Mouse (Mus musculus): ENCODE measurements around the gene Kcnj15. TPM values are rescaled to one million over a fixed set of nuclear protein-coding genes. Genes with fewer than 3 reads are reported as not detected.

The Kcnj15 gene
- polyA plus RNA-seq, 1 experiment from 2014 or later = 6.1 TPM

GRCm38 (mm10) chr16:95221051-95221450 lies 36.3 kb upstream of the Kcnj15 start:
- Histone ChIP-seq H3K9me3 (replicated peaks; ENCODE audit: control insufficient read depth, low read length) (no peaks in the 10 kb centered on the region), H3K4me1 (ENCODE audit: control insufficient read depth, insufficient read depth, low read length) (peaks cover 8% of the 10 kb centered on the region), H3K9ac (ENCODE audit: low read length) (no peak overlapping the region), H3K4me2 (ENCODE audit: low read depth, low read length) (no peak overlapping the region), H3K36me3 (ENCODE audit: control insufficient read depth, insufficient read depth, low read length) (no peaks in the 10 kb centered on the region), H3K4me3 (replicated peaks; ENCODE audit: low read length) (no peak overlapping the region), H3K27ac (ENCODE audit: low read length) (peak overlapping the region; percentile 68), H3K27me3 (ENCODE audit: control insufficient read depth, insufficient read depth, low read length) (no peaks in the 10 kb centered on the region)
- no peak for ATAC-seq (ENCODE audit: insufficient read depth, low FRiP score)
- WGBS = 52% methylated on average over 4 of the region's 4 CpGs

- H3K27ac ChIP-seq (ENCODE audit: low read length) = peak overlapping the region; percentile 41
- no peaks in the 10 kb centered on the region for H3K27me3 ChIP-seq (ENCODE audit: control insufficient read depth, insufficient read depth, low read length)
- H3K9me3 ChIP-seq (replicated peaks; ENCODE audit: control insufficient read depth, low read length) = no peaks in the 10 kb centered on the region
- WGBS = 43% methylated on average over 7 of the region's 7 CpGs
- peaks cover 8% of the 10 kb centered on the region for H3K4me1 ChIP-seq (ENCODE audit: control insufficient read depth, insufficient read depth, low read length)
- no peaks in the 10 kb centered on the region for H3K36me3 ChIP-seq (ENCODE audit: control insufficient read depth, insufficient read depth, low read length)
- no peak for ATAC-seq (ENCODE audit: insufficient read depth, low FRiP score)
- H3K4me3 ChIP-seq (replicated peaks; ENCODE audit: low read length) = no peak overlapping the region
- H3K4me2 ChIP-seq (ENCODE audit: low read depth, low read length) = no peak overlapping the region
- 0 out of 2 replicates have a peak overlapping the region, but pooled peaks have one; percentile 6 for H3K9ac ChIP-seq (ENCODE audit: low read length)
Measured at GRCm38 (mm10) chr16:95222026-95222718, 35.2 kb upstream of the Kcnj15 start.

GRCm38 (mm10) chr16:95223435-95223834 lies 33.9 kb upstream of the Kcnj15 start:
- H3K4me2 ChIP-seq (ENCODE audit: low read depth, low read length) = no peak overlapping the region
- H3K27me3 ChIP-seq (ENCODE audit: control insufficient read depth, insufficient read depth, low read length) = no peaks in the 10 kb centered on the region
- H3K27ac ChIP-seq (ENCODE audit: low read length) = no peak overlapping the region
- no peak overlapping the region for H3K9ac ChIP-seq (ENCODE audit: low read length)
- 61% methylated on average over 8 of the region's 8 CpGs for WGBS
- H3K36me3 ChIP-seq (ENCODE audit: control insufficient read depth, insufficient read depth, low read length) = no peaks in the 10 kb centered on the region
- no peak overlapping the region for H3K4me3 ChIP-seq (replicated peaks; ENCODE audit: low read length)
- peaks cover 8% of the 10 kb centered on the region for H3K4me1 ChIP-seq (ENCODE audit: control insufficient read depth, insufficient read depth, low read length)
- no peak for ATAC-seq (ENCODE audit: insufficient read depth, low FRiP score)
- H3K9me3 ChIP-seq (replicated peaks; ENCODE audit: control insufficient read depth, low read length) = no peaks in the 10 kb centered on the region

- no peaks in the 10 kb centered on the region for H3K9me3 ChIP-seq (replicated peaks; ENCODE audit: control insufficient read depth, low read length)
- H3K36me3 ChIP-seq (ENCODE audit: control insufficient read depth, insufficient read depth, low read length) = no peaks in the 10 kb centered on the region
- no peak overlapping the region for H3K9ac ChIP-seq (ENCODE audit: low read length)
- no peak for ATAC-seq (ENCODE audit: insufficient read depth, low FRiP score)
- H3K27me3 ChIP-seq (ENCODE audit: control insufficient read depth, insufficient read depth, low read length) = no peaks in the 10 kb centered on the region
- no peak overlapping the region for H3K4me3 ChIP-seq (replicated peaks; ENCODE audit: low read length)
- 59% methylated on average over 7 of the region's 7 CpGs for WGBS
- no peak overlapping the region for H3K4me2 ChIP-seq (ENCODE audit: low read depth, low read length)
- H3K27ac ChIP-seq (ENCODE audit: low read length) = no peak overlapping the region
- H3K4me1 ChIP-seq (ENCODE audit: control insufficient read depth, insufficient read depth, low read length) = peaks cover 8% of the 10 kb centered on the region
Measured at GRCm38 (mm10) chr16:95225285-95225684, 32.1 kb upstream of the Kcnj15 start.

- Histone ChIP-seq H3K9me3 (replicated peaks; ENCODE audit: control insufficient read depth, low read length) (no peaks in the 10 kb centered on the region), H3K9ac (ENCODE audit: low read length) (no peak overlapping the region), H3K27ac (ENCODE audit: low read length) (no peak overlapping the region), H3K27me3 (ENCODE audit: control insufficient read depth, insufficient read depth, low read length) (no peaks in the 10 kb centered on the region), H3K36me3 (ENCODE audit: control insufficient read depth, insufficient read depth, low read length) (no peaks in the 10 kb centered on the region), H3K4me1 (ENCODE audit: control insufficient read depth, insufficient read depth, low read length) (no peaks in the 10 kb centered on the region), H3K4me3 (replicated peaks; ENCODE audit: low read length) (no peak overlapping the region), H3K4me2 (ENCODE audit: low read depth, low read length) (no peak overlapping the region)
- WGBS = 69% methylated on average over 4 of the region's 4 CpGs
- no peak for ATAC-seq (ENCODE audit: insufficient read depth, low FRiP score)
Measured at GRCm38 (mm10) chr16:95231768-95232167, 25.6 kb upstream of the Kcnj15 start.

- no peak overlapping the region for H3K4me3 ChIP-seq (replicated peaks; ENCODE audit: low read length)
- peaks cover 4% of the 10 kb centered on the region; the same call in 1 of the 2 replicates for H3K4me1 ChIP-seq (ENCODE audit: control insufficient read depth, insufficient read depth, low read length)
- peak overlapping the region; percentile 84 for H3K27ac ChIP-seq (ENCODE audit: low read length)
- H3K27me3 ChIP-seq (ENCODE audit: control insufficient read depth, insufficient read depth, low read length) = no peaks in the 10 kb centered on the region
- no peak overlapping the region for H3K4me2 ChIP-seq (ENCODE audit: low read depth, low read length)
- no peak overlapping the region for H3K9ac ChIP-seq (ENCODE audit: low read length)
- H3K36me3 ChIP-seq (ENCODE audit: control insufficient read depth, insufficient read depth, low read length) = no peaks in the 10 kb centered on the region
- H3K9me3 ChIP-seq (replicated peaks; ENCODE audit: control insufficient read depth, low read length) = no peaks in the 10 kb centered on the region
- ATAC-seq (ENCODE audit: insufficient read depth, low FRiP score) = peak; percentile 89
- WGBS = 59% methylated on average over 2 of the region's 2 CpGs
Measured at GRCm38 (mm10) chr16:95234891-95235548, 22.3 kb upstream of the Kcnj15 start.

GRCm38 (mm10) chr16:95239209-95239925 lies 18.0 kb upstream of the Kcnj15 start:
- Histone ChIP-seq H3K4me1 (ENCODE audit: control insufficient read depth, insufficient read depth, low read length) (peaks cover 4% of the 10 kb centered on the region; the same call in 1 of the 2 replicates), H3K9ac (ENCODE audit: low read length) (no peak overlapping the region), H3K4me3 (replicated peaks; ENCODE audit: low read length) (no peak overlapping the region), H3K9me3 (replicated peaks; ENCODE audit: control insufficient read depth, low read length) (no peaks in the 10 kb centered on the region), H3K36me3 (ENCODE audit: control insufficient read depth, insufficient read depth, low read length) (no peaks in the 10 kb centered on the region), H3K27me3 (ENCODE audit: control insufficient read depth, insufficient read depth, low read length) (no peaks in the 10 kb centered on the region), H3K4me2 (ENCODE audit: low read depth, low read length) (no peak overlapping the region), H3K27ac (ENCODE audit: low read length) (no peak overlapping the region)
- no peak for ATAC-seq (ENCODE audit: insufficient read depth, low FRiP score)
- WGBS = 71% methylated on average over 7 of the region's 7 CpGs

- Histone ChIP-seq H3K27ac (ENCODE audit: low read length) (no peak overlapping the region), H3K36me3 (ENCODE audit: control insufficient read depth, insufficient read depth, low read length) (no peaks in the 10 kb centered on the region), H3K4me2 (ENCODE audit: low read depth, low read length) (no peak overlapping the region), H3K27me3 (ENCODE audit: control insufficient read depth, insufficient read depth, low read length) (no peaks in the 10 kb centered on the region), H3K4me1 (ENCODE audit: control insufficient read depth, insufficient read depth, low read length) (peaks cover 4% of the 10 kb centered on the region; the same call in 1 of the 2 replicates), H3K9me3 (replicated peaks; ENCODE audit: control insufficient read depth, low read length) (no peaks in the 10 kb centered on the region), H3K9ac (ENCODE audit: low read length) (no peak overlapping the region), H3K4me3 (replicated peaks; ENCODE audit: low read length) (no peak overlapping the region)
- WGBS = 50% methylated on average over 5 of the region's 5 CpGs
- ATAC-seq (ENCODE audit: insufficient read depth, low FRiP score) = no peak
Measured at GRCm38 (mm10) chr16:95240688-95241087, 16.7 kb upstream of the Kcnj15 start.

- H3K27ac ChIP-seq (ENCODE audit: low read length) = no peak overlapping the region
Measured at GRCm38 (mm10) chr16:95241581-95241980, 15.8 kb upstream of the Kcnj15 start.

More at GRCm38 (mm10) chr16:95241581-95241980, 15.8 kb upstream of the Kcnj15 start:
- 57% methylated on average over 4 of the region's 4 CpGs for WGBS
- ATAC-seq (ENCODE audit: insufficient read depth, low FRiP score) = no peak
- H3K4me1 ChIP-seq (ENCODE audit: control insufficient read depth, insufficient read depth, low read length) = peaks cover 4% of the 10 kb centered on the region; the same call in 1 of the 2 replicates
- H3K9me3 ChIP-seq (replicated peaks; ENCODE audit: control insufficient read depth, low read length) = no peaks in the 10 kb centered on the region
- no peak overlapping the region for H3K9ac ChIP-seq (ENCODE audit: low read length)
- no peak overlapping the region for H3K4me2 ChIP-seq (ENCODE audit: low read depth, low read length)
- H3K27me3 ChIP-seq (ENCODE audit: control insufficient read depth, insufficient read depth, low read length) = no peaks in the 10 kb centered on the region
- no peaks in the 10 kb centered on the region for H3K36me3 ChIP-seq (ENCODE audit: control insufficient read depth, insufficient read depth, low read length)
- no peak overlapping the region for H3K4me3 ChIP-seq (replicated peaks; ENCODE audit: low read length)
